Mouse (Mus musculus) adrenal gland, adult 8-10 months (tissue): ENCODE measurements around the gene Ccl28. TPM values are rescaled to one million over a fixed set of nuclear protein-coding genes. Genes with fewer than 3 reads are reported as not detected.
"Not testable (repeated sequence)": the region's sequence is repeated elsewhere in the genome, so short reads cannot be mapped to it uniquely, and the experiment has no call there.

ENCODE experiments used
- DNase-seq: peaks from one replicate; pipeline ENCODE4 v3.0.0; 2022
- total RNA-seq, 4 experiments: library from RNA; stranded (reverse); gene quantifications; 2 replicates each; pipeline ENCODE4 v1.2.4; 2022

Gene Ccl28
- total RNA-seq, 4 experiments from 2014 or later: 0.22 to 0.56 (median 0.29) TPM

GRCm38 (mm10) chr13:119648891-119649698 is 25.5 kb downstream of the Ccl28 start:
- DNase-seq: no peak

GRCm38 (mm10) chr13:119649699-119650046 is 26.1 kb downstream of the Ccl28 start:
- no peak for DNase-seq

GRCm38 (mm10) chr13:119654734-119655133 is 31.1 kb downstream of the Ccl28 start:
- no peak for DNase-seq

- DNase-seq: no peak
Measured at GRCm38 (mm10) chr13:119656246-119656645, 32.6 kb downstream of the Ccl28 start.

GRCm38 (mm10) chr13:119656846-119657416 is 33.3 kb downstream of the Ccl28 start:
- peak; percentile 57 for DNase-seq

GRCm38 (mm10) chr13:119661420-119661819 is 37.8 kb downstream of the Ccl28 start:
- not testable (repeated sequence) for DNase-seq

GRCm38 (mm10) chr13:119678794-119679193 is 55.2 kb downstream of the Ccl28 start:
- no peak for DNase-seq

- no peak for DNase-seq
Measured at GRCm38 (mm10) chr13:119679721-119680120, 56.1 kb downstream of the Ccl28 start.

- DNase-seq: no peak
Measured at GRCm38 (mm10) chr13:119681161-119681560, 57.5 kb downstream of the Ccl28 start.

- no peak for DNase-seq
Measured at GRCm38 (mm10) chr13:119684416-119685177, 61.0 kb downstream of the Ccl28 start.

- no peak for DNase-seq
Measured at GRCm38 (mm10) chr13:119689709-119690038, 66.1 kb downstream of the Ccl28 start.

- peak; percentile 100 for DNase-seq
Measured at GRCm38 (mm10) chr13:119690039-119690728, 66.6 kb downstream of the Ccl28 start, which contains the start of gene Hmgcs1. Hmgcs1 (plus strand) TSS chr13:119690379.

- DNase-seq: peak; percentile 51
Measured at GRCm38 (mm10) chr13:119690876-119691620, 67.4 kb downstream of the Ccl28 start.

- not testable (repeated sequence) for DNase-seq
Measured at GRCm38 (mm10) chr13:119691958-119692357, 68.3 kb downstream of the Ccl28 start.

GRCm38 (mm10) chr13:119695676-119696075 is 72.1 kb downstream of the Ccl28 start:
- no peak for DNase-seq

- DNase-seq: no peak
Measured at GRCm38 (mm10) chr13:119696496-119696895, 72.9 kb downstream of the Ccl28 start.

- DNase-seq: no peak
Measured at GRCm38 (mm10) chr13:119698436-119698835, 74.8 kb downstream of the Ccl28 start.

Other genes with a start within 250 kb of the Ccl28 start
- gene Paip1, start 195.2 kb upstream of the Ccl28 start, total RNA-seq: 100 to 1,000 TPM; 137 to 191 (median 143) TPM
- 10 to 100 TPM; 17.2 to 34.5 (median 21.5) TPM for gene 4833420G17Rik, start 161.1 kb upstream of the Ccl28 start, total RNA-seq
- 10 to 100 TPM in 2 of 4 experiments, 1 to 10 TPM in 2; 8.5 to 12.5 (median 10.9) TPM for gene Tmem267, start 135.8 kb upstream of the Ccl28 start, total RNA-seq
- gene 3110070M22Rik, start 135.4 kb upstream of the Ccl28 start, total RNA-seq: 1 to 10 TPM; 1.0 to 2.5 (median 2.0) TPM
- 100 to 1,000 TPM; 154 to 280 (median 237) TPM for gene Hmgcs1, start 66.6 kb downstream of the Ccl28 start, total RNA-seq
- 1 to 10 TPM; 2.4 to 2.7 (median 2.4) TPM for gene Nim1k, start 132.1 kb downstream of the Ccl28 start, total RNA-seq
- gene Zfp131, start 167.1 kb downstream of the Ccl28 start, total RNA-seq: 10 to 100 TPM; 30.8 to 39.5 (median 34.5) TPM
- gene AF067063, start 206.4 kb downstream of the Ccl28 start, total RNA-seq: not detected
- not detected for gene D13Ertd608e, start 212.2 kb downstream of the Ccl28 start, total RNA-seq